Mouse (Mus musculus) lung, postnatal 0 days (tissue): ENCODE measurements at regions not wholly inside any gene's neighbourhood (a gene's known extent, or its start where the extent isn't known, plus 50 kb on each side); places are given as distances from the start of the nearest gene placed in this dataset.

Experiments used
- CTCF ChIP-seq: IDR thresholded peaks from 2 replicates; pipeline ENCODE4 v1.5.1; 2016; ENCODE audit warnings: antibody characterized with exemption, mild to moderate bottlenecking
- EP300 ChIP-seq: IDR thresholded peaks from 2 replicates; pipeline ENCODE4 v1.6.1; 2016; ENCODE audit warnings: antibody characterized with exemption, mild to moderate bottlenecking, control low read depth

- no peak for TF ChIP-seq CTCF
- no peak for TF ChIP-seq EP300
Measured at GRCm38 (mm10) chr4:153552483-153552882, 69.9 kb upstream of the Ajap1 start.
